Mouse (Mus musculus) cortical plate, adult 2 months (tissue): ENCODE results near the gene Mageb18.

ENCODE experiments used
- CTCF ChIP-seq: fragments of 200-500 bp; IDR thresholded peaks from 2 replicates; pipeline ENCODE4 v1.5.1; 2011; ENCODE audit warnings: mild to moderate bottlenecking, control low read depth, low read length; ENCODE audit not compliant: insufficient read depth; ENCODE audit errors: extremely low read depth
- POLR2A ChIP-seq: fragments of 200-500 bp; IDR thresholded peaks from 2 replicates; pipeline ENCODE4 v1.6.1; 2011; ENCODE audit warnings: mild to moderate bottlenecking, low read length, control low read depth; ENCODE audit not compliant: insufficient read depth; ENCODE audit errors: extremely low read depth

DNA sequence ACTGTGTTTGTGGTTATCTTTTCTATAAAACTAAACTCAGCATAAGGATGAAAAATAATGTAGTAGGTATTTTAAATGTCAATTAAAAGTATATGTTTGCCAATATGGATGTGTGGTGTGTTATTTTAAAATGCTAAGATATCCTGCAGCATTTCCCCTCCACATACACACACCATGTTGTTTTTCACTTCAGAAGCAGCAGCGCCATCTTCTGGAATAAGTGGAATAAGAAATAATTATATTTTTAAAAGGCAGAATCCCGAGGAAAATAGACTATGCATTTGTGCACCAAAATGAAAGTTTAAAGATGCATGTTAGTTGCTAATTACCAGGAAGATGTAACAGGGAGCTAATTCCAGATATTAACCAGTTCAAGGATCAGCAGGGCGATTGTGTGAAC is 138.9 kb downstream of the Mageb18 start:
- no peak for TF ChIP-seq POLR2A
- no peak for TF ChIP-seq CTCF
